21 mouse cellular contexts compared by ENCODE assay signal in the genomic region with DNA sequence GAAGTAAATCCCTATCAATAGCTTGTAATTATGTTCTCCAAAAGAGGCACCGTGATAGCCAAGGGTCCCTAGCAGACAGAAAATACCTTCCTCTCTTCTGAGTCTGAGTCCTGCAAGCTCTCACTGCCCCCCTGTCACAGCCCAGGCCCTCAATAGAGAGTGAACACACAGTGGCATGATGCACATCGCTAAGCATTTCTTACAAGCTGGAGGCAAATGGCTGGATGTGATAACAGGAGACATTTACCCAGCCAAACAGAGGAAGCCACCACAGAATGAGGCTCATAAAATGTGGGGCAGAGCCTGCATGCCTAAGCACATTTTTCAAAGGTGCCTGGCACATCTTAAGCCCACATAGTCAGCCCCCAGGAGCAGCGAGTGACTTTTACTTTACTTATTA.
DNase-seq lines count a peak whose midpoint lies in the region; ATAC-seq and TF ChIP-seq lines count a peak whose summit lies in the region.
"Had no signal": no experiment of that assay in that cellular context is flagged by ENCODE, and none has a peak within 500 bp of the region (broad histone marks: within the 10 kb centered on the region; RNA-seq: fewer than 3 reads in every experiment).

No protein-coding gene starts in this region.

- H3K4me2 ChIP-seq in forebrain, embryonic 12.5 days, result no peak overlapping the region
- no peak overlapping the region for H3K4me2 ChIP-seq in forebrain, embryonic 16.5 days (ENCODE audit: low read length)
- 0 out of 2 replicates have a peak overlapping the region, but pooled peaks have one; percentile 2 for H3K4me2 ChIP-seq in liver, embryonic 11.5 days
- no peak overlapping the region for H3K4me2 ChIP-seq in liver, postnatal 0 days (ENCODE audit: low read depth, low read length)
- H3K4me2 ChIP-seq in hindbrain, postnatal 0 days (ENCODE audit: low read depth, low read length), result no peak overlapping the region
- no peak overlapping the region for H3K4me2 ChIP-seq in midbrain, postnatal 0 days (ENCODE audit: low read depth, low read length, poor library complexity, severe bottlenecking)
- H3K4me2 ChIP-seq: heart, embryonic 13.5 days; limb, embryonic 12.5 days; liver, embryonic 15.5 days had no signal

- H3K4me3 ChIP-seq in forebrain, embryonic 12.5 days (replicated peaks), result no peak overlapping the region
- no peak overlapping the region for H3K4me3 ChIP-seq in forebrain, embryonic 16.5 days (replicated peaks; ENCODE audit: low read length)
- H3K4me3 ChIP-seq in liver, embryonic 11.5 days (ENCODE audit: low read depth, low read length), result no peak overlapping the region
- no peak overlapping the region for H3K4me3 ChIP-seq in liver, postnatal 0 days (ENCODE audit: low read depth, low read length)
- H3K4me3 ChIP-seq in hindbrain, postnatal 0 days (ENCODE audit: low read length), result no peak overlapping the region
- H3K4me3 ChIP-seq in midbrain, postnatal 0 days (ENCODE audit: low read depth, low read length), result no peak overlapping the region
- H3K4me3 ChIP-seq: heart, embryonic 13.5 days; limb, embryonic 12.5 days; liver, embryonic 15.5 days had no signal

- no peaks in the 10 kb centered on the region for H3K27me3 ChIP-seq in forebrain, embryonic 12.5 days
- H3K27me3 ChIP-seq in forebrain, embryonic 16.5 days (replicated peaks; ENCODE audit: control insufficient read depth, insufficient read depth, low read length), result no peaks in the 10 kb centered on the region
- no peaks in the 10 kb centered on the region for H3K27me3 ChIP-seq in liver, embryonic 11.5 days (replicated peaks; ENCODE audit: control insufficient read depth, insufficient read depth, low read length)
- H3K27me3 ChIP-seq in liver, postnatal 0 days (ENCODE audit: insufficient read depth, low read length), result no peaks in the 10 kb centered on the region
- no peaks in the 10 kb centered on the region for H3K27me3 ChIP-seq in hindbrain, postnatal 0 days (ENCODE audit: insufficient read depth, low read length)
- no peaks in the 10 kb centered on the region for H3K27me3 ChIP-seq in midbrain, postnatal 0 days (ENCODE audit: insufficient read depth, low read length)
- H3K27me3 ChIP-seq: heart, embryonic 13.5 days; limb, embryonic 12.5 days; liver, embryonic 15.5 days had no signal

- no peak for ATAC-seq in forebrain, embryonic 12.5 days (ENCODE audit: low FRiP score)
- ATAC-seq in forebrain, embryonic 16.5 days, result no peak
- no peak for ATAC-seq in liver, embryonic 11.5 days (replicated peaks; ENCODE audit: low FRiP score)
- no peak for ATAC-seq in liver, postnatal 0 days
- ATAC-seq in hindbrain, postnatal 0 days, result 0 out of 2 replicates have a peak, but pooled peaks have one; percentile 32
- no peak for ATAC-seq in midbrain, postnatal 0 days (ENCODE audit: low FRiP score)
- ATAC-seq in inflammation-experienced regulatory T-cells, adult 6 months, result no peak
- ATAC-seq: activated CD4-positive, CD25-positive, alpha-beta regulatory T cell, adult 4 months had no signal

- H3K36me3 ChIP-seq in forebrain, embryonic 12.5 days (replicated peaks), result no peaks in the 10 kb centered on the region
- no peaks in the 10 kb centered on the region for H3K36me3 ChIP-seq in forebrain, embryonic 16.5 days (ENCODE audit: control insufficient read depth, insufficient read depth)
- H3K36me3 ChIP-seq in liver, embryonic 11.5 days (ENCODE audit: control insufficient read depth, insufficient read depth, low read length), result no peaks in the 10 kb centered on the region
- no peaks in the 10 kb centered on the region for H3K36me3 ChIP-seq in liver, postnatal 0 days (replicated peaks; ENCODE audit: insufficient read depth, low read length)
- no peaks in the 10 kb centered on the region for H3K36me3 ChIP-seq in hindbrain, postnatal 0 days (ENCODE audit: insufficient read depth, low read length)
- no peaks in the 10 kb centered on the region for H3K36me3 ChIP-seq in midbrain, postnatal 0 days (ENCODE audit: insufficient read depth, low read length)
- H3K36me3 ChIP-seq: heart, embryonic 13.5 days; limb, embryonic 12.5 days; liver, embryonic 15.5 days had no signal

- no peaks in the 10 kb centered on the region for H3K9me3 ChIP-seq in forebrain, embryonic 12.5 days
- no peaks in the 10 kb centered on the region for H3K9me3 ChIP-seq in forebrain, embryonic 16.5 days (ENCODE audit: control insufficient read depth, low read length)
- no peaks in the 10 kb centered on the region for H3K9me3 ChIP-seq in liver, embryonic 11.5 days (ENCODE audit: control insufficient read depth, low read length)
- no peaks in the 10 kb centered on the region for H3K9me3 ChIP-seq in liver, postnatal 0 days (ENCODE audit: low read length)
- H3K9me3 ChIP-seq in hindbrain, postnatal 0 days (ENCODE audit: low read length), result no peaks in the 10 kb centered on the region
- no peaks in the 10 kb centered on the region for H3K9me3 ChIP-seq in midbrain, postnatal 0 days (ENCODE audit: low read length)
- H3K9me3 ChIP-seq: heart, embryonic 13.5 days; limb, embryonic 12.5 days; liver, embryonic 15.5 days had no signal

- 71% methylated on average over 3 of the region's 3 CpGs for WGBS in forebrain, embryonic 12.5 days
- WGBS in forebrain, embryonic 16.5 days, result 61% methylated on average over 3 of the region's 3 CpGs
- 36% methylated on average over 3 of the region's 3 CpGs for WGBS in liver, embryonic 11.5 days
- WGBS in liver, postnatal 0 days (ENCODE audit: insufficient replicate concordance), result 57% methylated on average over 3 of the region's 3 CpGs
- WGBS in hindbrain, postnatal 0 days, result 56% methylated on average over 3 of the region's 3 CpGs
- 55% methylated on average over 3 of the region's 3 CpGs for WGBS in midbrain, postnatal 0 days

- TF ChIP-seq EP300 in liver, postnatal 0 days (IDR thresholded peaks at IDR 0.05; ENCODE audit: low read depth), result no peak

- H3K9ac ChIP-seq in forebrain, embryonic 12.5 days, result no peak overlapping the region
- no peak overlapping the region for H3K9ac ChIP-seq in forebrain, embryonic 16.5 days (replicated peaks; ENCODE audit: low read depth, low read length)
- no peak overlapping the region for H3K9ac ChIP-seq in liver, embryonic 11.5 days (ENCODE audit: low read depth, low read length)
- no peak overlapping the region for H3K9ac ChIP-seq in liver, postnatal 0 days (replicated peaks)
- H3K9ac ChIP-seq in hindbrain, postnatal 0 days (replicated peaks; ENCODE audit: low read length), result no peak overlapping the region
- H3K9ac ChIP-seq in midbrain, postnatal 0 days (replicated peaks; ENCODE audit: low read length, poor library complexity, severe bottlenecking), result 0 out of 2 replicates have a peak overlapping the region, but pooled peaks have one; percentile 9
- H3K9ac ChIP-seq: heart, embryonic 13.5 days; limb, embryonic 12.5 days; liver, embryonic 15.5 days had no signal

- 0 out of 2 replicates have a peak overlapping the region, but pooled peaks have one; percentile 16 for H3K27ac ChIP-seq in forebrain, embryonic 12.5 days
- H3K27ac ChIP-seq in forebrain, embryonic 16.5 days (ENCODE audit: low read length), result no peak overlapping the region
- H3K27ac ChIP-seq in liver, embryonic 11.5 days (ENCODE audit: low read depth, low read length), result no peak overlapping the region
- H3K27ac ChIP-seq in liver, postnatal 0 days (ENCODE audit: low read depth), result no peak overlapping the region
- no peak overlapping the region for H3K27ac ChIP-seq in hindbrain, postnatal 0 days
- H3K27ac ChIP-seq in midbrain, postnatal 0 days (ENCODE audit: low read depth, low read length), result no peak overlapping the region
- H3K27ac ChIP-seq: limb, embryonic 12.5 days; liver, embryonic 15.5 days had no signal

- peaks cover 32% of the 10 kb centered on the region for H3K4me1 ChIP-seq in forebrain, embryonic 12.5 days
- peaks cover 21% of the 10 kb centered on the region for H3K4me1 ChIP-seq in forebrain, embryonic 16.5 days (replicated peaks; ENCODE audit: control insufficient read depth, insufficient read depth, low read length)
- H3K4me1 ChIP-seq in liver, embryonic 11.5 days (replicated peaks; ENCODE audit: control insufficient read depth, insufficient read depth, low read length), result peaks cover 27% of the 10 kb centered on the region
- peaks cover 16% of the 10 kb centered on the region for H3K4me1 ChIP-seq in liver, postnatal 0 days (ENCODE audit: insufficient read depth)
- H3K4me1 ChIP-seq in hindbrain, postnatal 0 days (ENCODE audit: insufficient read depth, low read length), result peaks cover 5% of the 10 kb centered on the region; the same call in 1 of the 2 replicates
- H3K4me1 ChIP-seq in midbrain, postnatal 0 days (ENCODE audit: insufficient read depth, low read length), result no peaks in the 10 kb centered on the region

- DNase-seq in liver, embryonic 11.5 days (ENCODE audit: low spot score), result no peak
- DNase-seq in liver, postnatal 0 days, result no peak
- peak; percentile 20 for DNase-seq in hindbrain, postnatal 0 days (ENCODE audit: low spot score)
- peak; percentile 17 for DNase-seq in midbrain, postnatal 0 days (ENCODE audit: low spot score)
- DNase-seq in right cerebral cortex, adult 18-20 months, result no peak
- DNase-seq: adrenal gland, postnatal 14 days; cerebellum, adult 11 months; embryo, embryonic 11 days; gastrocnemius, postnatal 10 days; heart, adult 18-20 months; heart, postnatal 36 days; kidney, adult 11 months; lung, postnatal 10 days; thymus, postnatal 14 days had no signal

- no peak for TF ChIP-seq CTCF in liver, postnatal 0 days (IDR thresholded peaks at IDR 0.05; ENCODE audit: low read depth)
- TF ChIP-seq CTCF in hindbrain, postnatal 0 days (IDR thresholded peaks at IDR 0.05; ENCODE audit: low read depth), result no peak
- TF ChIP-seq CTCF in midbrain, postnatal 0 days (IDR thresholded peaks at IDR 0.05), result no peak

Comparison
In these comparisons a context has a peak if more than half of its experiments do, and no peak if none do; other contexts are left out.
1. DNase-seq: peak in hindbrain, postnatal 0 days (single experiment) and midbrain, postnatal 0 days (single experiment); none in liver, embryonic 11.5 days (single experiment), liver, postnatal 0 days (single experiment) and right cerebral cortex, adult 18-20 months (single experiment).